Mouse (Mus musculus) mammary gland, adult 2 months (tissue): ENCODE data around the gene Olfr218. TPM values are rescaled to one million over a fixed set of nuclear protein-coding genes. Genes with fewer than 3 reads are reported as not detected.

Experiments used
- polyA plus RNA-seq: library from polyadenylated mRNA; depleted of rRNA; stranded (reverse); fragments of >200 nt; gene quantifications from 2 replicates; pipeline ENCODE4 v1.2.3, GENCODE M21; 2012; ENCODE audit warnings: low replicate concordance; rRNA removed

The Olfr218 gene
- polyA plus RNA-seq, result not detected in 2 replicates

DNA sequence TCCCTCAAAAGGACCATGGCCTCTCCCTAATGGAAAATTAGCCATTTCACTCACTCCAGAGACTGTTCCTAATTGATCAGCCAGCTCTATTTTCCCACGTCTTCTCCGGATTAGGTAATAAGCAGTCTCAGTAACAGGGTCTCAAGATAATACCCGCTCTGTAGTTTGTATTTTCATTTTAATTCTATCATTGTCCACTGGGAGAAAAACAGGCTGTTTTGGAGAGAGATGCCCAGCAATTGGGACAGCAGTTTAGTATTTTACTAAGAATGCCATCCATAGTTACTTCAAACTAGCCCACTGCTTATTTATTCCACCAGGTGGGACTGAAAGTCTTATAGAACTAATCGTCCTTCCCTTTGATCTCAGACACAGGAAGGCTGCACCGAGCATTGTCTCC is at the start of gene Olfr218:
TSS of gene Olfr218 (plus strand) at position 301 of the 400 bp plus-strand sequence.

DNA sequence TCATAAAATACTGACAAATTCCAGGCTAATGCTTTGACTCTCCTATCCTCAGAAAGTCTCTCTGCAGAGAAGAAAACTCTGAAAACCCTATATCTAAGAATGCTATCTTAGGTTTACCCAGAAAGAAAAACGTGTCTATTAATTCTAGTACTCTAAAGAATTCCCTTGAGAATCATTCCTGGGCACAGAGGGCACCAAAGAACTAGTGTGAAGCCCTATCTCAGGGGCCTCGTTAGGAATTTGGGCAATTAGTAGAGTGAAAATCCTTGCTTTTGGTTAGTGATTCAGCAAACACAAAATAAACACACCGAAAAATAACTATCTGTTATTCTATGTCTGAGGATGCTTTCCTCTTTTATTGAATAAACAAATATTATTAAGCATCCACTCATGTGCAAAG is 7.1 kb upstream of the Olfr218 start, which contains the start of gene Olfr1406:
TSS of gene Olfr1406 (minus strand) at position 101 of the 400 bp plus-strand sequence.

DNA sequence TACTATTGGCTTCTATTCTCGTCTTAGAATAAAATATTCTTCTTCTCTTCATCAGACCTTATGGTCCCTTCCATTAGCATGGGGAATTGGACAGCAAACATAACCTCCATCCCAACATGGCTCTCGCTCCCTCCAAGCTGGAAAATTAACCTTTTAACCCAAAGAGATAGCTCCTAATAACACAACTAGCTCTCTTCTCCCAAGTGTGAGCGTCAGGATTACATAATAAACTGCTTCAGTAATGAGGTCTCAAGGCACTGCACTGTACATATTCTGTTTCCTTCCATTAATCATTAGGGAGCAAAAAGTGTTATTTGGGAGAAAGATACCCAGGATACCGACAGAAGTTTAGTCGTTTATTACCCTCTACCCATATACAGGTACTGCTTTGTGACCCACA is 14.5 kb downstream of the Olfr218 start, which contains the start of gene Olfr1404:
TSS of gene Olfr1404 (plus strand) at position 301 of the 400 bp plus-strand sequence.

DNA sequence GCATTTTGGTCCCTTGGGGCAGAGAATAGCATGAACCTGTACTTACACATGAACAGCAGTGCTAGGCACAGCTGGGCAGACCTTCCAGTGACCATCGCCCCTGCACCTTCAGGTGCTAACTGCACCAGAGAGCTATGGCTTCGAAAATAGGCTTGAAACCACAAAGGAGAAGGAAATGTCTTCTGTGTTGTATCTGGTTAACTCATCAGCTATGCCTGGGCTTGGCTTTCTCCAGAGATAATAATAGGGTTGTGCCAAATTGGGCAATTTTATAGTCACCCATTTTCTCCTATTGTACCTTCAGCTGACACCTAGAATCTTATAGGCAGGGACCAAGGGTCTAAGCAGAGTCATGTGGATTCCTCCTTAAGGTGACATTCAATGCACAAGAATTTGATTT is 29.5 kb downstream of the Olfr218 start, which contains the start of gene Fcer1a:
TSS of gene Fcer1a (minus strand) at position 134 of the 400 bp plus-strand sequence.

Other genes starting within 250 kb of the Olfr218 start
- gene Olfr16, start 247.4 kb upstream of the Olfr218 start, polyA plus RNA-seq, result not detected in 2 replicates
- gene Olfr1408, start 60.4 kb upstream of the Olfr218 start, polyA plus RNA-seq, result not detected in 2 replicates
- not detected in 2 replicates for gene Olfr1406, start 7.2 kb upstream of the Olfr218 start, polyA plus RNA-seq
- not detected in 2 replicates for gene Olfr1404, start 14.6 kb downstream of the Olfr218 start, polyA plus RNA-seq
- gene Fcer1a, start 29.4 kb downstream of the Olfr218 start, polyA plus RNA-seq, result 0.13 and 0.52 TPM in 2 replicates
- not detected in 2 replicates for gene Olfr418, start 68.2 kb downstream of the Olfr218 start, polyA plus RNA-seq
- gene Mptx2, start 80.0 kb downstream of the Olfr218 start, polyA plus RNA-seq, result not detected in 2 replicates
- gene Ackr1, start 135.9 kb downstream of the Olfr218 start, polyA plus RNA-seq, result 47.1 and 65.2 TPM in 2 replicates
- gene Aim2, start 153.1 kb downstream of the Olfr218 start, polyA plus RNA-seq, result 3.5 and 6.0 TPM in 2 replicates
- gene Cadm3, start 169.9 kb downstream of the Olfr218 start, polyA plus RNA-seq, result 30.5 and 66.3 TPM in 2 replicates